Mouse (Mus musculus) olfactory bulb, adult 2 months (tissue): ENCODE measurements at regions not wholly inside any gene's neighbourhood (a gene's known extent, or its start where the extent isn't known, plus 50 kb on each side); places are given as distances from the start of the nearest gene placed in this dataset.

Experiments used
- CTCF ChIP-seq: fragments of 200-500 bp; IDR thresholded peaks from 2 replicates; pipeline ENCODE4 v1.5.1; 2012; ENCODE audit warnings: low read depth, mild to moderate bottlenecking, low read length, moderate library complexity; ENCODE audit not compliant: insufficient read depth
- POLR2A ChIP-seq: fragments of 200-500 bp; IDR thresholded peaks from 2 replicates; pipeline ENCODE4 v1.6.1; 2012; ENCODE audit warnings: mild to moderate bottlenecking, low read depth, low read length, moderate library complexity; ENCODE audit not compliant: insufficient read depth

- TF ChIP-seq CTCF, result no peak
- no peak for TF ChIP-seq POLR2A
These were observed 293.2 kb downstream of the Lyplal1 start for GRCm38 (mm10) chr1:185823956-185824355.
